Mouse (Mus musculus) CH12.LX (cell line): ENCODE data around the gene Tcf7l1. TPM values are rescaled to one million over a fixed set of nuclear protein-coding genes. Genes with fewer than 3 reads are reported as not detected.

ENCODE experiments used
- DNase-seq: peaks from one replicate; pipeline ENCODE4 v3.0.0-alpha.2; 2013; ENCODE audit errors: extremely low read depth
- H3K27ac ChIP-seq: 2 replicates; pipeline ENCODE4 v1.5.1; 2012; ENCODE audit warnings: low read depth, mild to moderate bottlenecking, control low read depth, moderate library complexity; ENCODE audit not compliant: insufficient read depth
- H3K27me3 ChIP-seq: replicated peaks from 2 replicates; pipeline ENCODE3; 2012; ENCODE audit warnings: inconsistent platforms
- H3K36me3 ChIP-seq, 2 experiments: replicated peaks in 1 of 2; 2 replicates each; pipeline versions ENCODE3 to v1.6.1; 2012; ENCODE audit warnings: inconsistent platforms in 1 of 2, low read length in 1 of 2, mild to moderate bottlenecking in 1 of 2, mixed read lengths in 1 of 2, moderate library complexity in 1 of 2; ENCODE audit not compliant: control insufficient read depth in 1 of 2, insufficient read depth in 1 of 2
- H3K4me1 ChIP-seq, 2 experiments: 2 replicates each; pipeline ENCODE4 v1.6.1; 2012; ENCODE audit warnings: inconsistent platforms in 1 of 2, moderate library complexity in 1 of 2; ENCODE audit not compliant: insufficient read depth in 2 of 2, control insufficient read depth in 1 of 2
- H3K4me2 ChIP-seq: 2 replicates; pipeline ENCODE4 v1.6.1; 2012; ENCODE audit warnings: low read depth, mild to moderate bottlenecking, control low read depth; ENCODE audit not compliant: poor library complexity, insufficient read depth, severe bottlenecking
- H3K4me3 ChIP-seq, 3 experiments: fragments of 150-350 bp in 1 of 3; sonication (generic) in 1 of 3; replicated peaks in 1 of 3; 2 replicates each; pipeline versions ENCODE3 to v1.5.1; 2011 to 2012; ENCODE audit warnings: low read depth in 2 of 3, low read length in 2 of 3, mild to moderate bottlenecking in 2 of 3, moderate library complexity in 2 of 3, control low read depth in 1 of 3, improper control_type of control experiment in 1 of 3, inconsistent platforms in 1 of 3, mixed read lengths in 1 of 3; ENCODE audit not compliant: poor library complexity in 1 of 3
- H3K79me2 ChIP-seq: replicated peaks from 2 replicates; pipeline ENCODE4 v1.6.1; 2012; ENCODE audit warnings: mild to moderate bottlenecking, moderate library complexity; ENCODE audit not compliant: control insufficient read depth, poor library complexity, insufficient read depth, severe bottlenecking; ENCODE audit errors: extremely low read depth
- H3K9ac ChIP-seq: 2 replicates; pipeline ENCODE4 v1.6.1; 2012; ENCODE audit warnings: low read depth, mild to moderate bottlenecking, control low read depth, moderate library complexity; ENCODE audit not compliant: insufficient read depth
- H3K9me3 ChIP-seq: replicated peaks from 2 replicates; pipeline ENCODE3; 2012; ENCODE audit warnings: low read length, inconsistent platforms, mixed read lengths
- BHLHE40 ChIP-seq: IDR thresholded peaks from 2 replicates; pipeline ENCODE4 v1.6.1; 2011; ENCODE audit warnings: mild to moderate bottlenecking, low read depth, low read length, improper control_type of control experiment
- CHD2 ChIP-seq: IDR thresholded peaks from 2 replicates; pipeline ENCODE4 v1.6.1; 2011; ENCODE audit warnings: low read length, improper control_type of control experiment
- ELF1 ChIP-seq: IDR thresholded peaks from 2 replicates; pipeline ENCODE4 v1.6.1; 2014; ENCODE audit warnings: low read depth, mild to moderate bottlenecking, inconsistent platforms, low read length, improper control_type of control experiment
- EP300 ChIP-seq: IDR thresholded peaks from 2 replicates; pipeline ENCODE4 v1.6.1; 2011; ENCODE audit warnings: low read length, improper control_type of control experiment
- ETS1 ChIP-seq: conservative IDR thresholded peaks from 2 replicates; pipeline ENCODE4 v1.6.1; 2012; ENCODE audit warnings: low read depth, mild to moderate bottlenecking, inconsistent platforms, low read length, improper control_type of control experiment, moderate library complexity
- GABPA ChIP-seq: IDR thresholded peaks from 2 replicates; pipeline ENCODE4 v1.6.1; 2012; ENCODE audit warnings: low read depth, low read length, improper control_type of control experiment, inconsistent platforms; ENCODE audit not compliant: insufficient replicate concordance
- JUN ChIP-seq: IDR thresholded peaks from 2 replicates; pipeline ENCODE4 v1.6.1; 2011; ENCODE audit warnings: low read depth, mild to moderate bottlenecking, low read length, improper control_type of control experiment, moderate library complexity; ENCODE audit not compliant: insufficient read depth
- KAT2A ChIP-seq: IDR thresholded peaks from 2 replicates; pipeline ENCODE4 v1.6.1; 2012; ENCODE audit warnings: low read length, improper control_type of control experiment, inconsistent platforms; ENCODE audit not compliant: insufficient replicate concordance
- MAFK ChIP-seq: IDR thresholded peaks from 2 replicates; pipeline ENCODE4 v1.6.1; 2011; ENCODE audit warnings: low read length, improper control_type of control experiment; ENCODE audit not compliant: insufficient replicate concordance
- MAX ChIP-seq: IDR thresholded peaks from 2 replicates; pipeline ENCODE4 v1.6.1; 2011; ENCODE audit warnings: low read length, improper control_type of control experiment
- MAZ ChIP-seq: IDR thresholded peaks from 2 replicates; pipeline ENCODE4 v1.6.1; 2012; ENCODE audit warnings: low read depth, mild to moderate bottlenecking, inconsistent platforms, low read length, improper control_type of control experiment, moderate library complexity
- MEF2A ChIP-seq: IDR thresholded peaks from 2 replicates; pipeline ENCODE4 v1.6.1; 2014; ENCODE audit warnings: low read depth, mild to moderate bottlenecking, inconsistent platforms, low read length, improper control_type of control experiment, borderline replicate concordance
- NELFE ChIP-seq: IDR thresholded peaks from 2 replicates; pipeline ENCODE4 v1.6.1; 2011; ENCODE audit warnings: low read depth, low read length, improper control_type of control experiment
- PAX5 ChIP-seq: IDR thresholded peaks from 2 replicates; pipeline ENCODE4 v1.6.1; 2012; ENCODE audit warnings: low read length, inconsistent platforms, mixed read lengths
- POLR2A ChIP-seq: IDR thresholded peaks from 2 replicates; pipeline ENCODE4 v1.6.1; 2011; ENCODE audit warnings: low read depth, mild to moderate bottlenecking, improper control_type of control experiment, low read length
- POLR2AphosphoS2 ChIP-seq: IDR thresholded peaks from 2 replicates; pipeline ENCODE4 v1.6.1; 2011; ENCODE audit warnings: low read depth, low read length, improper control_type of control experiment
- RAD21 ChIP-seq: IDR thresholded peaks from 2 replicates; pipeline ENCODE4 v1.6.1; 2011; ENCODE audit warnings: low read depth, mild to moderate bottlenecking, low read length, improper control_type of control experiment, moderate library complexity
- SIN3A ChIP-seq: IDR thresholded peaks from 2 replicates; pipeline ENCODE4 v1.6.1; 2012; ENCODE audit warnings: low read length, improper control_type of control experiment, inconsistent platforms
- TCF12 ChIP-seq: IDR thresholded peaks from 2 replicates; pipeline ENCODE4 v1.6.1; 2014; ENCODE audit warnings: low read depth, mild to moderate bottlenecking, inconsistent platforms, low read length, improper control_type of control experiment
- ZKSCAN1 ChIP-seq: IDR thresholded peaks from 2 replicates; pipeline ENCODE4 v1.6.1; 2012; ENCODE audit warnings: low read depth, inconsistent platforms, low read length, improper control_type of control experiment, borderline replicate concordance
- ZMIZ1 ChIP-seq: IDR thresholded peaks from 2 replicates; pipeline ENCODE4 v1.6.1; 2012; ENCODE audit warnings: low read depth, mild to moderate bottlenecking, inconsistent platforms, low read length, improper control_type of control experiment
- ZNF384 ChIP-seq: IDR thresholded peaks from 2 replicates; pipeline ENCODE4 v1.6.1; 2012; ENCODE audit warnings: low read depth, low read length, improper control_type of control experiment, inconsistent platforms
- dilution Hi-C: fragments of 300-500 bp; cut with MboI; formaldehyde crosslinking; loops from 2 replicates; pipeline ENCODE4 v1.14.3; 2020; ENCODE audit warnings: low sequenced_read_pairs; ENCODE audit not compliant: extremely low pct_unique_long_range_greater_than_20kb, extremely low pct_ligation_motif_present
- in situ Hi-C: fragments of 300-500 bp; cut with MboI; formaldehyde crosslinking; loops from 3 replicates; pipeline ENCODE4 v1.14.3; 2019; ENCODE audit warnings: low sequenced_read_pairs, low pct_ligation_motif_present, low pct_unique_long_range_greater_than_20kb, mixed read lengths
- polyA plus RNA-seq: library from polyadenylated mRNA; unstranded; fragments of >175 nt; gene quantifications from 2 replicates; pipeline ENCODE4 v1.2.1, GENCODE M21; 2012; ENCODE audit warnings: low read depth; ENCODE audit not compliant: insufficient read length
- total RNA-seq, 2 experiments: library from RNA; depleted of rRNA; stranded (reverse); fragments of 300-350 nt in 1 of 2; fragments of >200 nt in 1 of 2; gene quantifications; 2 replicates each; pipeline ENCODE4 v1.2.3; 2012 to 2014

Gene Tcf7l1
- total and polyA plus RNA-seq, 3 experiments = 0.13 to 9.9 (median 0.47) TPM

- TF ChIP-seq ZMIZ1 (no peak), MAFK (no peak), ETS1 (no peak), PAX5 (no peak), POLR2AphosphoS2 (no peak), KAT2A (no peak), EP300 (no peak), MEF2A (no peak), BHLHE40 (no peak), CHD2 (no peak), ELF1 (no peak), ZKSCAN1 (no peak), TCF12 (no peak), SIN3A (no peak), MAZ (no peak)
- H3K79me2 ChIP-seq = no peaks in the 10 kb centered on the region
- H3K9me3 ChIP-seq = no peaks in the 10 kb centered on the region
- no peak overlapping the region for H3K9ac ChIP-seq
- no peaks in the 10 kb centered on the region for H3K36me3 ChIP-seq
- dilution Hi-C loops (no loop called here), in situ Hi-C loops (no loop called here)
- H3K4me3 ChIP-seq = no peak overlapping the region
- H3K4me2 ChIP-seq = no peak overlapping the region
- H3K4me1 ChIP-seq = peaks cover 5 to 23% of the 10 kb centered on the region in 2 experiments
- no peak overlapping the region for H3K27ac ChIP-seq
- H3K27me3 ChIP-seq = no peaks in the 10 kb centered on the region
- DNase-seq = no peak
Observed at GRCm38 (mm10) chr6:72685165-72685564, 103.9 kb downstream of the Tcf7l1 start.

- H3K27ac ChIP-seq = no peak overlapping the region
- H3K36me3 ChIP-seq = no peaks in the 10 kb centered on the region
- no peaks in the 10 kb centered on the region for H3K79me2 ChIP-seq
- dilution Hi-C loops (no loop called here), in situ Hi-C loops (no loop called here)
- H3K27me3 ChIP-seq = no peaks in the 10 kb centered on the region
- TF ChIP-seq ZMIZ1 (no peak), ELF1 (no peak), ZKSCAN1 (no peak), MAFK (no peak), ZNF384 (no peak), NELFE (no peak), POLR2AphosphoS2 (no peak), MAZ (no peak), POLR2A (no peak), RAD21 (no peak), JUN (no peak), GABPA (no peak), MAX (no peak)
- H3K4me1 ChIP-seq = peaks cover 5 to 23% of the 10 kb centered on the region in 2 experiments
- H3K4me3 ChIP-seq = no peak overlapping the region
- no peak for DNase-seq
- no peaks in the 10 kb centered on the region for H3K9me3 ChIP-seq
- no peak overlapping the region for H3K9ac ChIP-seq
- H3K4me2 ChIP-seq = no peak overlapping the region
Observed at GRCm38 (mm10) chr6:72684260-72684805, 104.7 kb downstream of the Tcf7l1 start.
